Mouse (Mus musculus) right cerebral cortex, postnatal 10 days (tissue): ENCODE data around the gene Fbxw25.
"Not testable (repeated sequence)": the region's sequence is repeated elsewhere in the genome, so short reads cannot be mapped to it uniquely, and the experiment has no call there.

Source experiments
- DNase-seq, 2 experiments: peaks; one replicate each; pipeline ENCODE4 v3.0.0; 2021; ENCODE audit warnings: low spot score in 2 of 2

The Fbxw25 gene

DNA sequence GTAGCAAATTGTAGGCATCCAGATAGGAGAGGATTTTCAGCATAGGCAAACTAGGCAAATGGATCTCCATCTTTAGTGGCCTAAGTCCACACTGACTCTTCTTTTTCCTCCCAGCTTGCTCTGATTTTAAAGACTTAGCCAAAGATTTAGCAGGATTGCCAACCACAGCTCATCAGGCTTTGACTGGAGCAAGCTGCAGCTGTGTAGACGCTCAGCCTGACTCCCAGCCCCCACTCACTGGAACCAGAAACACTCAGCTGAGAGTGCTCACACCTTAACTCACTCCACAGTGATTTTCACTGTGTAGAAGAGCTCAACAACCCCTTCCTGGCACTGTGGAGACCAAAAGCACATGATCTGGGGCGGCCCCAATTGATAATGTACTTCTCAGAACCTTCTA, at the start of gene Fbxw25:
Gene Fbxw25, minus strand, starts transcription at position 101 of the 400 bp plus-strand sequence.
- DNase-seq: not testable (repeated sequence)

DNA sequence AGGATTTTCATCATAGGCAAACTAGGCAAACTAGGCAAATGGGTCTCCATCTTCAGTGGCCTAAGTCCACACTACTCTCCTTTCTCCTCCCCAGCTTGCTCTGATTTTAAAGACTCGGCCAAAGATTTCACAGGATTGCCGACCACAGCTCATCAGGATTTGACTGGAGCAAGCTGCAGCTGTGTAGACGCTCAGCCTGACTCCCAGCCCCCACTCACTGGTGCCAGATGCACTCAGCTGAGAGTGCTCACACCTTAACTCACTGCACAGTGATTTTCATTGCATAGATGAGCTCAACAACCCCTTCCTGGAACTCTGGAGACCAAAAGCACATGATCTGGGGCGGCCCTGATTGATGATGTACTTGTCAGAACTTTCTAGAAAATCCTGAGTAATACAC, 38.1 kb upstream of the Fbxw25 start, which contains the start of gene Fbxw18:
Gene Fbxw18, minus strand, starts transcription at position 101 of the 400 bp plus-strand sequence.
- not testable (repeated sequence) for DNase-seq

DNA sequence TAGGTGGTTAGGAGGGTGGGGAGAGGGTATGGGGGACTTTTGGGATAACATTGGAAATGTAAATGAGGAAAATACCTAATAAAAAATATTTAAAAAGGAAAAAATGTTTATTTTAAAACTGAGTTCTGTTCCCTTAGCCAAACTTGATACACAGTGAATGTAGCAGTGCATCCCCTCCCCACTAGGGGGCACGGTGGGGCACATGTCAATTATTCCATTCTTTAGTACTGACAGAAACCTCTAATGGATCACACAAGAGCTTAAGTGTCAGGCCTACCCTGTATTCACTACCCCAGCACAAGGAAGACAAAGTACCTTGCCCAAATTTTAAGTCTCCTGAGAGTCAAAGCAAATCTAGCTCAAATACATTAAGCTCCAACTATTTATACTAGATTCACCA, 20.8 kb upstream of the Fbxw25 start:
- DNase-seq: peak in 1 of 2 experiments; percentile 25

DNA sequence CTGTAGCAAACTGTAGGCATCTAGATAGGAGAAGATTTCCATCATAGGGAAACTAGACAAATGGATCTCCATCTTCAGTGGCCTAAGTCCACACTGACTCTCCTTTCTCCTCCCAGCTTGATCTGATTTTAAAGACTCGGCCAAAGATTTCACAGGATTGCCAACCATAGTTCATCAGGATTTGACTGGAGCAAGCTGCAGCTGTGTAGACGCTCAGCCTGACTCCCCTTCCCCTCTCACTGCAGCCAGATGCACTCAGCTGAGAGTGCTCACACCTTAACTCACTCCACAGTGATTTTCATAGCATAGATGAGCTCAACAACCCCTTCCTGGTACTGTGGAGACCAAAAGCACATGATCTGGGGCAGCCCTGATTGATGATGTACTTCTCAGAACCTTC, 38.5 kb downstream of the Fbxw25 start, which contains the start of gene Fbxw24:
Gene Fbxw24, minus strand, starts transcription at position 101 of the 400 bp plus-strand sequence.
- DNase-seq: not testable (repeated sequence)

DNA sequence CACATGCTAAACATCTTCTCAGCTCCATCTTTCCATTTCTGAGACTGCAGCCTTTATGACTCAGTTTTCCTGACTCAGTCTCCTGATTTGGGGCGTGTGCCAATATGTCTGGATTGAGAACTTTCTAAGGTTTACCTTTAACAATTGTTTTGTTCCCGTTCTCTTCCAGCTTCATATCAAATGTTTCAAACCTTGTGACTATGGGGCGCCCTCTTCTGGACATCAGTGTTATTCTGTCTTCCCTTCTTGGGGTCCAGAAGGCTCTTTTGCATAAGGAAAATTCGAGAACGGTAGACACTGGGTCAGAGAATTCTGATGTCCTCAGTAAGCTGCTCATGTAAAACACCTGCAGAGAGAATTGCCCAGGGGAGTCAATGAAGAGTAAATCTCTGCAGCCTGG, 57.6 kb downstream of the Fbxw25 start:
- peak; percentile 18 to 45 for DNase-seq

DNA sequence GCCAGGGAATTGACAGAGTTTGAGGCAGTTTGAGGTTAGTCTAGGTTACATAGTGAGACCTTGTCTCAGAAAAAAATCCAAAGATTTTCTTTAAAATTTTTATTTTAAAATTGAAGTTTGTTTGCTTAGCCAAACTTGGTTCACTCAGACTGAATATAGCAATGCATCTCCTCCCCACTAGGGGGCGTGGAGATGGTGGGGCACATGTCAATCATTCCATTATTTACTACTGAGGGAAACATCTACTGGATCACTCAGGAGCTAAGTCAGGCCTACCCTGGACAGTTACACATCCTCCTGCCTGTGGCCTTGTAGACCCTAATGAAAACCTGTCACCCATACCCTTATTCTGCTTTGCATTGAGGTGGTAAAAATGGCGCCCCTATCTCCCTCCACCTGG, 62.3 kb downstream of the Fbxw25 start:
- DNase-seq: not testable (repeated sequence)

DNA sequence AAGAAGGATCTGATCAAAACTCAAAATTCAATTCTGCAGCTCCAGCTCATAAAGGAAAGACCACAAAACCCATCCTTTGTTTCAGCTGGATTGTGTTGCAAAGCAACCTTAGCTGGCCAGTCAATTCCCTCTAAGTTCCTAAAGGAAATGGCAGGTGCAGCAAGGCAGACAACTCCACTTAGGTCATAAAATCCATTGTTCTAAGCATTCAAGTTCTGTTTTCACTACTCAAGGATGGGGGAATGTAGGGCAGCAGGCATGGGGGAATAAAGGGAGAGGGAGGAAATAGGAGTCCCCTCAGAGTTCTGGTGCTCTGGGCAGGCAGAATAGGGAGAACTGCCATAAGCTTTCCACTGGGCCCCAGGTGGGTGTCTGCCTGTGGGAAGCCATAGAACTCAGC, 67.2 kb downstream of the Fbxw25 start:
- no peak for DNase-seq
